15 mouse cellular contexts compared by ENCODE assay signal in the genomic region with DNA sequence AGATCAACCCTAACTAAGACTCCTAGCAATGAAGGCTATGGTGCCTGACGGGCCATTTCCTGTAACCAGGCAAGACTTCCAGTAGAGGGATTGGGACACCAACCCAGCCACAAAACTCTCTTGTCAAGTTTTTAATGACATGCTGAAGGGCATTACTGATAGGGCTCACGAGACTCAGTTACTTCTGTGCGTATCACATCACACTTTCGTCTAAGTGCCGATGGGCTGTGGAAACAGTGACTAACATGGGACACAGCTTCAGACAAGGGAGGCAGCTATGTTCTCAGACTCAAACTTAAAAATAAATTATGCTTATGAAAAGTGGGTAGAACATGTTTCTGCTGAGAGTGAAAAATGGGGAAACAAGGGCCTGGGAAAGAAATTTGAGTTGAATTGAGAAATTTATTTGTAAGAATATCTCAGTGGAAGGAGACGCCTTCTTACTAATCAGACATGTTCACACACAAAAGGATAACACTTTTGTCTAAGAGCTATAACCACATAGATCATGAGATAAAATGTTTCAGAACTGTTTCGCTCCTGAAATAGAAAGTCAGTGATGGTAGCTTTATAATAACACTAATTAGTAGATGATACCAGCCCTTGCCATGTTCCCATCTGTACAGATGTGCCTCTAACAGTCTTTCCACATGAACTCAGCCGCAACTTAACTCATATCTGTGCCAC. TPM values are rescaled to one million over a fixed set of nuclear protein-coding genes. Genes with fewer than 3 reads are reported as not detected.
DNase-seq lines count a peak whose midpoint lies in the region; ATAC-seq and TF ChIP-seq lines count a peak whose summit lies in the region.
"Had no signal": no experiment of that assay in that cellular context is flagged by ENCODE, and none has a peak within 500 bp of the region (broad histone marks: within the 10 kb centered on the region; RNA-seq: fewer than 3 reads in every experiment).

No protein-coding gene starts in this region.

- no peaks in the 10 kb centered on the region for H3K9me3 ChIP-seq in heart, embryonic 12.5 days (replicated peaks)
- H3K9me3 ChIP-seq in G1E (replicated peaks) = no peaks in the 10 kb centered on the region
- no peaks in the 10 kb centered on the region for H3K9me3 ChIP-seq in liver, embryonic 15.5 days (replicated peaks)
- no peaks in the 10 kb centered on the region for H3K9me3 ChIP-seq in forebrain, embryonic 12.5 days
- H3K9me3 ChIP-seq: neural tube, embryonic 13.5 days had no signal

- H3K4me2 ChIP-seq in heart, embryonic 12.5 days = no peak overlapping the region
- peak overlapping the region; percentile 54 for H3K4me2 ChIP-seq in liver, embryonic 15.5 days
- H3K4me2 ChIP-seq in forebrain, embryonic 12.5 days = no peak overlapping the region
- H3K4me2 ChIP-seq: neural tube, embryonic 13.5 days had no signal

- H3K4me3 ChIP-seq in heart, embryonic 12.5 days = no peak overlapping the region
- peak overlapping the region; percentile 50; the same call in 1 of the 2 replicates for H3K4me3 ChIP-seq in G1E (ENCODE audit: low read depth, low read length)
- H3K4me3 ChIP-seq in liver, embryonic 15.5 days (replicated peaks) = no peak overlapping the region
- no peak overlapping the region for H3K4me3 ChIP-seq in forebrain, embryonic 12.5 days (replicated peaks)
- H3K4me3 ChIP-seq: neural tube, embryonic 13.5 days had no signal

- no peaks in the 10 kb centered on the region for H3K36me3 ChIP-seq in heart, embryonic 12.5 days
- no peaks in the 10 kb centered on the region for H3K36me3 ChIP-seq in G1E (replicated peaks)
- H3K36me3 ChIP-seq in liver, embryonic 15.5 days (replicated peaks) = no peaks in the 10 kb centered on the region
- no peaks in the 10 kb centered on the region for H3K36me3 ChIP-seq in forebrain, embryonic 12.5 days (replicated peaks)
- H3K36me3 ChIP-seq: neural tube, embryonic 13.5 days had no signal

- DNase-seq in heart, postnatal 10 days = no peak
- DNase-seq in 416B (ENCODE audit: low read depth) = peak; percentile 64
- no peak for DNase-seq in G1E (ENCODE audit: low spot score)
- DNase-seq in embryo, embryonic 10.5 days (ENCODE audit: low spot score) = no peak
- DNase-seq in spleen, postnatal 14 days (ENCODE audit: low spot score in 2 of 2) = no peak
- DNase-seq: cerebellum, adult 11 months; cerebellum, postnatal 36 days; gastrocnemius, postnatal 36 days; left cerebral cortex, postnatal 4 days; lung, adult 2 months had no signal

- H3K27ac ChIP-seq in heart, embryonic 12.5 days (ENCODE audit: poor library complexity, severe bottlenecking) = peak overlapping the region; percentile 41
- peak overlapping the region; percentile 71 for H3K27ac ChIP-seq in liver, embryonic 15.5 days (replicated peaks)
- no peak overlapping the region for H3K27ac ChIP-seq in forebrain, embryonic 12.5 days
- H3K27ac ChIP-seq: neural tube, embryonic 13.5 days had no signal

- WGBS in heart, embryonic 12.5 days = 37% methylated on average over 8 of the region's 8 CpGs
- WGBS in liver, embryonic 15.5 days (ENCODE audit: insufficient replicate concordance) = 32% methylated on average over 8 of the region's 8 CpGs
- WGBS in forebrain, embryonic 12.5 days = 95% methylated on average over 8 of the region's 8 CpGs

- no peak for TF ChIP-seq CTCF in G1E (IDR thresholded peaks at IDR 0.05; ENCODE audit: low read depth, low read length)

- no peak overlapping the region for H3K9ac ChIP-seq in heart, embryonic 12.5 days
- peak overlapping the region; percentile 16; the same call in 1 of the 2 replicates for H3K9ac ChIP-seq in liver, embryonic 15.5 days
- H3K9ac ChIP-seq in forebrain, embryonic 12.5 days = no peak overlapping the region
- H3K9ac ChIP-seq: neural tube, embryonic 13.5 days had no signal

- ATAC-seq in heart, embryonic 12.5 days (ENCODE audit: insufficient number of reproducible peaks, low FRiP score) = 0 out of 2 replicates have a peak, but pooled peaks have one; percentile 38
- peak; percentile 30 for ATAC-seq in G1E (ENCODE audit: extremely low read depth, insufficient number of reproducible peaks, low FRiP score, poor library complexity, severe bottlenecking)
- ATAC-seq in liver, embryonic 15.5 days (ENCODE audit: insufficient read depth) = no peak
- no peak for ATAC-seq in forebrain, embryonic 12.5 days (ENCODE audit: low FRiP score)
- ATAC-seq: hindbrain, embryonic 16.5 days had no signal

- no peaks in the 10 kb centered on the region for H3K27me3 ChIP-seq in heart, embryonic 12.5 days (replicated peaks)
- H3K27me3 ChIP-seq in G1E (ENCODE audit: insufficient read depth, low read length) = no peaks in the 10 kb centered on the region
- no peaks in the 10 kb centered on the region for H3K27me3 ChIP-seq in liver, embryonic 15.5 days
- no peaks in the 10 kb centered on the region for H3K27me3 ChIP-seq in forebrain, embryonic 12.5 days
- H3K27me3 ChIP-seq: neural tube, embryonic 13.5 days had no signal

- intact Hi-C loops in heart, postnatal 10 days (cut with DNase I) = no loop called here

- peaks cover 35% of the 10 kb centered on the region for H3K4me1 ChIP-seq in heart, embryonic 12.5 days (replicated peaks)
- peaks cover 84% of the 10 kb centered on the region for H3K4me1 ChIP-seq in G1E (ENCODE audit: insufficient read depth, low read depth, low read length)
- peaks cover 68% of the 10 kb centered on the region for H3K4me1 ChIP-seq in liver, embryonic 15.5 days (replicated peaks)
- H3K4me1 ChIP-seq in forebrain, embryonic 12.5 days = no peaks in the 10 kb centered on the region
- H3K4me1 ChIP-seq: neural tube, embryonic 13.5 days had no signal

RNA-seq across cellular contexts. Expression of gene St7, which starts 44.7 kb away (rescaled TPM):
- polyA plus RNA-seq in heart, embryonic 12.5 days (2016; fragmentation: Nextera tagmentation; extraction: Ambion mirVana) = 29.6 and 30.0 TPM in 2 replicates
- total RNA-seq in heart, postnatal 10 days (2021) = 10 to 100 TPM; 29.8 to 30.7 TPM
- total RNA-seq in G1E (2014; fragmentation: Nextera tagmentation) = 155 TPM in 2 replicates
- total RNA-seq in G1E (2017) = 84.7 and 92.6 TPM in 2 replicates
- polyA plus RNA-seq in G1E (2012) = 4.7 and 4.9 TPM in 2 replicates
- 9.7 and 10.7 TPM in 2 replicates for polyA plus RNA-seq in liver, embryonic 15.5 days (2015; fragmentation: Nextera tagmentation; extraction: Ambion mirVana)
- polyA plus RNA-seq in forebrain, embryonic 12.5 days (2016; fragmentation: Nextera tagmentation; extraction: Ambion mirVana) = 45.6 and 48.6 TPM in 2 replicates

Comparison
In these comparisons a context has a peak if more than half of its experiments do, and no peak if none do; other contexts are left out.
1. ATAC-seq: peak in heart, embryonic 12.5 days (single experiment) and G1E (single experiment); none in liver, embryonic 15.5 days (single experiment) and forebrain, embryonic 12.5 days (single experiment).